Mouse (Mus musculus): ENCODE data around the gene Bhlhe41.

Gene Bhlhe41

DNA sequence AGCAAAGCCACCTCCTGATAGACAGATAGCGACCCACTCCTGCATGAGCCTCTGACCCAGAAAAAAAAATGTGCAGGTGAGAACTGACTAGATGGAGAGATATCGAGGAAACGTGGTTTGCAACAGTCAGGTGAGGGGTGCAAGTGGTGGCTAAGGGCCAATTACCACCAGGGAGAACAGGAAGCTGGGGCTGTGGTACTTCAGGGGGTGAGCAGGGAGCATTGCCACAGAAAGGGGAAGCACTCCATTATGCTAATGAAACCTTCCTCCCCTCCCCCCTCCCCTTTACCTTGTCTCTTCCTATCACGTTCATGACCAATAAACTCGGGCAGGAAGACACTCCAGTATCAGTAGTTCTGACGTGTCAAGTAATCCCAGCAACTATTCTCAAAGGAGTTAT, 30.0 kb downstream of the Bhlhe41 start:
- DNase-seq: no peak

DNA sequence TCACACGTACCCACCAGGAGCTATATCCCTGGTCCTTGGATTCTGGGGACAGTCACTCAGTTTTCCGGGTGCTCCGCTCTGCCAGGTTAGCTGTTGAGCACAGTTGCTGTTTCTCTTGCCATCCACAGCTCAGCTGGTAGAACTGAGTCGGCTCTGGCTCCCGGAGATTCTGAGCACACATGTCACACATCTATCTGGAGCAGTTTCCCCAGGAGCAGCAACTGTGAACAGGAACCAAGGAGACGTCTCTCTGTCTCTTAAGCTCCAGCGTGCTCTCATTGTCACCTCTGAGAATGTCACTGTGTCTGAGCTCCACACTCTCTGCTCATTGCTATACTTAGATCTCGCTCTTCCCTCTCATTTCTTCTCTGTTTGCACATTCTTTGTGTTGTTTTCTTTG, 32.4 kb downstream of the Bhlhe41 start:
- no peak for DNase-seq

- DNase-seq: peak in 1 of 2 experiments; percentile 24
Observed at GRCm38 (mm10) chr6:145830617-145831016, 34.7 kb downstream of the Bhlhe41 start.

DNA sequence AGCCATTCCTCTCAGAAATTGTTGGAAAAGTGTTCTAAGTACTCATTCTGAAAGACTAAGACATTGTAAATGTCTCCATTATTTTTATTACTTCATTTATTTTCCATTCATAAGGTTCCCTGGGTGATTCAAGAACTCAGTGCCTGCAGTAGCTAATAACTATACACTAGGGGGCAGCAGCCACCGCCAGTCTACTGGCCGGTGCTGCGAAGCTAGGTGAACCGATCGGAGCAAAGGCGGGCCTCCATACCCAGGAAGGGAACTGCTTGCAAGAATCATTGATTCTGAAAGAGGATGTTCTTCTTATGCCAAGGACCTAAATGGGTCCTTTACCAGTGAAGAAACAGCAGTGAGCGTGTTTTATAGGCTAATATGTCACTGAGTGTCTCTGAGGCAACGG, 35.2 kb downstream of the Bhlhe41 start:
- DNase-seq: peak; percentile 85 to 86

DNA sequence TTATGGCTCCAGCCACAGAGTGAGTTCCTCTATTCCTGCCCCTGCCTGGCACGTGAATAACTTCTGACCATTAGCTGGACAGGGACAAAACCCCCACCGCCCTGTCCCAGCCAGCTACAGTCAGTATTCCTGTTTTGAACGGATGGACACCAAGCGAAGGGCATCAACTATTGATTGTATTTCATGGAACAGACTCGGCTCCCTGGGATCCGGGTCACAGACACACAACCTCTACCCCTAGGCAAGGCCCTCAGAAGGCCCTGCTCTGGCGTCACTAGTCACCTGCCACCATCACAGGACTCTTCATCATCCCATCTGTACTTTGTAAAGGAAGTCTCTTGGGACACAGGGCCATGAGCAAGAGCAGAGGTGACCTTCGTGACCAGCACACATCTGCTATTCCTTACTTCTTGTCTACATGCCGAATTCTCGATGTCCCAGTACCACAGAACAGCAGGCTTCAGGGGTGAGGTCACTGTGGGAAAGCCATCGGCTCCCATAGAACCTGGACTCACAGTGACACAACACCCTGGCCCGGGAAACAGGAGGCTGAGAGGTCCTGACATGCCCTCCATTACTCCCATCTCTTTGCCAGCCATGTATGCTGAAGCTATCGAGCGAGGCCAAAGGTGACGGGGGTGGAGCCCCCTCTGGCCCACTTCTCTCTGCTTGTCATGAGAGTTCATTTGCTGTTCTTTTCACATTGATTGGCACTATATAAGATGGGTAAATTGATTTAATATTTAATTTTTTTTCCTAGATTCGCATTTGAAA, 36.1 kb downstream of the Bhlhe41 start:
- DNase-seq: no peak

- no peak for DNase-seq
Observed at GRCm38 (mm10) chr6:145826305-145826704, 39.1 kb downstream of the Bhlhe41 start.

DNA sequence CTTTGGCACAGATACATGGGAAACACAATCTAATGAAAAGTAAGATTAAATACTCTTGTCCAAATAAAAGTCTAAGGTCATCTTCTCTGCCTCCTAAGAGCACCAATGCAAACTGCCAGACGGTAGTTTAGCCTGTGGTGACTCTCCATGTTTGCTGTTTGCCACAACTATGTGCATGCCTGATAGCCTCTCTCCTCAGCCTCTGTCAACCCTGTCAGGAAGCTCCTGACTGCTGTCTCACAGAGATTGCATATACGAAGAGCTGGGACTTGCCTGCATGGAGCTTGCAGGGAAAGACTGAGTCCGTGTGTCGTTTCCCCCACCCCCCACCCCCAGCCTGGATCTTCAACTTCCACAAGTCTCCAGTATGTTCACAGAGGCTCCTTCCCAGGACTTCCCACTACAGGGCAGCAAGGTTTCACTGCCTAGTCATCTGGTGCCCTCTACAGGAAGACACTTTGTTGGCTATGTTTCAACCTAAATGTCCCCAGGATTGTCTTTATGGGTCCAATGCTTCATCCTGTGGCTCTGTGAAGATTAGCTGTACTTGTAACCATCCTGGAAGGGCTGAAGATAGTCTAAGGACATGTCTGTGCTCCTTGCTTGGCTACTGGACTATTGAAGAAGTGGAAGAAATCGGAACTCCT, 41.6 kb downstream of the Bhlhe41 start:
- DNase-seq: peak; percentile 70 to 77

DNA sequence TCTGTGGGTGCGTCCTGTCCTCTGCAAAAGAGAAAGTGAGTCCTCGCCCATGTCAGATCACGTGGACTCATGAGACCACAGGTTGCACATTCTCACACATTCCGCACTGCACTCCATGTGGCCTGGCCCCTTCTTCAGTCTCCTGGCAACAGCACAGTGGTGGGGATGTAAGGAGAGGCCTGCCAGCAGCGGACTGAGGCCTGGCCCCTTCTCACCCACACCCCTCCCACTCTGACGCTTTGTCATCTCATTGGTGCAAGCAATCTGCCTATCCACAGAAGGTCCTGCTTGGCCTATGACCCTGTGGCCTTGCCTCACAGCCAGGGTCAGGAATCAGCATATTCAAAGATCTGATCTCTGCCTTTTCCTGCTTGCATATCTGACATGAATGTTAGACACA, 42.3 kb downstream of the Bhlhe41 start:
- DNase-seq: no peak

DNA sequence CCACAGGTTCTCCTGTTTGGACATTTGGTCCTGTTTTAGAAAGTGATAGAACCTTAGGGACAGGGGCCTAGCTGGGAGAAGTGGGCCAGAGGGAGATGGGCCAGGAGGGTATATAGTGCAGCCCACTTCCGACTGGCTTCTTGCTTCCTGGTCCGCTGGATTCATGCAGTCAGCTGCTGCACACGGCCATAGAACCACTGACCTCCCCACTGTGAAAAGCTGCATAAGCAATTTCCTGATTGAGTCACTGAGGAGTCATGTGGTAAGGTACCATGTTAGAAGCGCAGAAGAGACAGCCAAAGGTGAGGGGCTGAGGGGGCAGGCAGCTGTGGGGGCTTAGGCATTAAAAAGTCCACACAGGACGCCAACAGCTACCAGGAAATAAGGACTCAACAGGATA, 43.1 kb downstream of the Bhlhe41 start:
- DNase-seq: no peak

GRCm38 (mm10) chr6:145819151-145819550, 46.2 kb downstream of the Bhlhe41 start:
- no peak for DNase-seq

DNA sequence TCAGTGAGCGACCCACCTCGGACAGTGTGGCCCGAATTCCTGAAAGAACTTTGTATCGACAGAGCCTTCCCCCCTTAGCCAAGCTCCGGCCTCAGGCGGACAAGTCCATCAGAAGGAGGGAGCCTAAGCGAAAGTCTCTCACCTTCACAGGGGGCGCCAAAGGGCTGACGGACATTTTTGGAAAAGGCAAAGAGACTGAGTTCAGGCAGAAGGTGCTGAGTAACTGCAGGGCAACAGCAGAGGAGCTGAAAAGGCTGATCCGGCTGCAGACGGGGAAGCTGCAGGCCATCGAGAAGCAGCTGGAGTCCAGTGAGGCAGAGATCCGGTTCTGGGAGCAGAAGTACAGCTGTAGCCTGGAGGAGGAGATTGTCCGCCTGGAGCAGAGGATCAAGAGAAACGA, 50.2 kb downstream of the Bhlhe41 start:
- DNase-seq: peak; percentile 51 to 65

DNA sequence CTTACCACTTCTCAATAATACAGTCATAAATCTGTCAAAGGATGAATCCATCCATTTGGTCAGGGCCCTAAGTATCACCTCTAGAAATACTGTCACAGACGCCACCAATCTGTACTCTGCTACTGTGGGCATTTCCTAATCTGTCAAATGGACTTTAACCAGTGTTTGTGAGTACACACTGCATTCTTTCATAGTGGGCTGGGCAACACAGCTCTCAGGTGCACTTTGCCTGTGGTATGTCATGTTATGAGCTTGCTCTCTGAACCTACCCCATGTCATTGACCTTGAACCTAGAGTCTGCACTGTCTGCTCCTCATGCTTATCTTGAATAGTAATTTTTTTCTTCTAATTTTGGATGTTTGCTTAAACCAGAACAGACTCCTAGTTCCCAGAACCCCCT, 54.2 kb downstream of the Bhlhe41 start:
- DNase-seq: no peak

- DNase-seq: peak; percentile 49 to 54
Observed at GRCm38 (mm10) chr6:145810015-145810414, 55.3 kb downstream of the Bhlhe41 start.

DNA sequence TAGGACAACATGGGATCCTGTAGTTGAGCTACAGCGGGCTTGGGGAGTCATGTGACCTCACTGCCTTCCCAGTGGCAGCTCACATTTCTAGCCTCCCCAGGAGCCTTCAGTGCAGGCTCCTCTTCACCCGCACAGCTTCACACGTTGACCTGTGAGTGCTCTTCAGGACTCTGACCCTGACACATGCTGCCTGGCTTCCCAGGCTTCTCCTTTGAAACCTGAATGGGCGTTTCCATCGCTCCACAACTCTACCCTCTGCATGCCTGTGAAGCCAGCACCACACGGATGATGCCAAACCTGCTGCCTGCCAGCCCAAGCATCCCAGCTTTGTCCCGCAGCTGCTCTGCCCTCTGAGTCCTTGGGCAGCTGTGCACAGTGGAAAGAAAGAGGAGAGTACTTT, 55.8 kb downstream of the Bhlhe41 start:
- no peak for DNase-seq

All from cerebellum, postnatal 14 days (tissue).